Mouse (Mus musculus) embryonic facial prominence, embryonic 13.5 days (tissue): ENCODE measurements at regions not wholly inside any gene's neighbourhood (a gene's known extent, or its start where the extent isn't known, plus 50 kb on each side); places are given as distances from the start of the nearest gene placed in this dataset.

Source experiments
- ATAC-seq: fragments of 200-750 bp; cut with Nextera tagmentation; 2 replicates; pipeline ENCODE4 v1.8.0; 2017; ENCODE audit warnings: low read depth; ENCODE audit not compliant: insufficient number of reproducible peaks, insufficient read depth, low FRiP score, low TSS enrichment
- H3K27ac ChIP-seq: fragments of 300-500 bp; sonication (generic); 2 replicates; pipeline ENCODE4 v1.5.1; 2015; ENCODE audit warnings: moderate library complexity, mild to moderate bottlenecking, inconsistent platforms
- H3K27me3 ChIP-seq: fragments of 300-500 bp; sonication (generic); 2 replicates; pipeline ENCODE4 v1.6.1; 2015; ENCODE audit warnings: mild to moderate bottlenecking, inconsistent platforms
- H3K36me3 ChIP-seq: fragments of 300-500 bp; sonication (generic); 2 replicates; pipeline ENCODE4 v1.6.1; 2015; ENCODE audit warnings: mild to moderate bottlenecking, inconsistent platforms
- H3K4me1 ChIP-seq: fragments of 300-500 bp; sonication (generic); 2 replicates; pipeline ENCODE4 v1.6.1; 2015; ENCODE audit warnings: inconsistent platforms
- H3K4me2 ChIP-seq: fragments of 300-500 bp; sonication (generic); 2 replicates; pipeline ENCODE4 v1.6.1; 2015; ENCODE audit warnings: moderate library complexity, mild to moderate bottlenecking, inconsistent platforms
- H3K4me3 ChIP-seq: fragments of 300-500 bp; sonication (generic); 2 replicates; pipeline ENCODE4 v1.5.1; 2015; ENCODE audit warnings: mild to moderate bottlenecking, inconsistent platforms
- H3K9ac ChIP-seq: fragments of 300-500 bp; sonication (generic); 2 replicates; pipeline ENCODE4 v1.6.1; 2015; ENCODE audit warnings: mild to moderate bottlenecking, inconsistent platforms
- H3K9me3 ChIP-seq: fragments of 300-500 bp; sonication (generic); 2 replicates; pipeline ENCODE4 v1.6.1; 2016; ENCODE audit warnings: inconsistent platforms
- WGBS: fragments of 180-500 bp; shearing (Covaris S2); methylation state at CpG from one replicate; pipeline ENCODE4 v1.1.7; 2015; ENCODE audit warnings: mixed read lengths; 5-methylcytosine and 5-hydroxymethylcytosine counted together

DNA sequence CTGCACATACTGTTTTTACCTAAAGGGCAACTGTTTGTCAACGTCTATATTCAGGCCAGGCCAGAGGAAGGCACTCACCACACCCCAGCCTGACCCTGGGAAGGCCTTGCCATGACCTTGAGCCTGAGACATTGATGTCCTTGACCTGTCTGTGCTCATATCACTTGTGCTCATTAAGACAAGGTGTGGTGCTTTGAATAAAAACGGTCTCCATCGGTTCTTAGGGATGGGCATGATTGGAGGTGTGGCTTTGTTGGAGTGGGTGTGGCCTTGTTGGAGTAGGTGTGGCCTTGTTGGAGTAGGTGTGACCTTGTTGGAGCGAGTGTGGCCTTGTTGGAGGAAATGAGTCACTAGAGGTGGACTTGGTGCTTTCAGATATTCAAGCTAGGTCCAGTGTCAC is 52.8 kb upstream of the 1700024P04Rik start:
- WGBS, result 90% methylated on average over 4 of the region's 4 CpGs
- H3K9ac ChIP-seq, result no peak overlapping the region
- no peak overlapping the region for H3K4me3 ChIP-seq
- H3K27me3 ChIP-seq, result no peaks in the 10 kb centered on the region
- no peak for ATAC-seq
- H3K36me3 ChIP-seq, result no peaks in the 10 kb centered on the region
- no peaks in the 10 kb centered on the region for H3K9me3 ChIP-seq
- H3K27ac ChIP-seq, result no peak overlapping the region
- no peak overlapping the region for H3K4me2 ChIP-seq
- H3K4me1 ChIP-seq, result peaks cover 28% of the 10 kb centered on the region
